ENCODE assay signal across 9 mouse cellular contexts in genomic region chr1:194641601-194642301, GRCm38 (mm10). TPM values are rescaled to one million over a fixed set of nuclear protein-coding genes. Genes with fewer than 3 reads are reported as not detected.
DNase-seq lines count a peak whose midpoint lies in the region; ATAC-seq and TF ChIP-seq lines count a peak whose summit lies in the region.
"Had no signal": no experiment of that assay in that cellular context is flagged by ENCODE, and none has a peak within 500 bp of the region (broad histone marks: within the 10 kb centered on the region; RNA-seq: fewer than 3 reads in every experiment).

No protein-coding gene starts in this region.

- peak overlapping the region; percentile 90 for H3K27ac ChIP-seq in kidney, adult 2 months (ENCODE audit: insufficient read depth, low read depth, low read length)
- no peak overlapping the region for H3K27ac ChIP-seq in kidney, embryonic 14.5 days (ENCODE audit: low read depth, low read length)
- H3K27ac ChIP-seq in embryonic facial prominence, embryonic 14.5 days (replicated peaks; ENCODE audit: low read depth, low read length): peak overlapping the region; percentile 18; the same call in 1 of the 2 replicates
- peak overlapping the region; percentile 61 for H3K27ac ChIP-seq in kidney, embryonic 16.5 days (ENCODE audit: low read length)
- H3K27ac ChIP-seq in forebrain, embryonic 11.5 days (ENCODE audit: low read depth, low read length): no peak overlapping the region

- H3K9me3 ChIP-seq in kidney, embryonic 14.5 days (ENCODE audit: control insufficient read depth, low read length): no peaks in the 10 kb centered on the region
- H3K9me3 ChIP-seq in embryonic facial prominence, embryonic 14.5 days (ENCODE audit: control insufficient read depth, low read length): no peaks in the 10 kb centered on the region
- H3K9me3 ChIP-seq in kidney, embryonic 16.5 days (ENCODE audit: low read length): no peaks in the 10 kb centered on the region
- no peaks in the 10 kb centered on the region for H3K9me3 ChIP-seq in forebrain, embryonic 11.5 days (ENCODE audit: control insufficient read depth, low read length)

- no peak for ATAC-seq in kidney, embryonic 14.5 days (ENCODE audit: low FRiP score, low TSS enrichment)
- ATAC-seq in embryonic facial prominence, embryonic 14.5 days (ENCODE audit: low read depth): no peak
- ATAC-seq in kidney, embryonic 16.5 days (ENCODE audit: low FRiP score, low TSS enrichment): peak; percentile 65; the same call in 1 of the 2 replicates
- ATAC-seq in forebrain, embryonic 11.5 days (replicated peaks; ENCODE audit: low FRiP score): no peak
- ATAC-seq: forebrain, postnatal 0 days had no signal

- H3K36me3 ChIP-seq in kidney, adult 2 months (ENCODE audit: control insufficient read depth, insufficient read depth, low read length): no peaks in the 10 kb centered on the region
- peaks cover 9% of the 10 kb centered on the region for H3K36me3 ChIP-seq in kidney, embryonic 14.5 days (ENCODE audit: control insufficient read depth, insufficient read depth, low read length)
- peaks cover 13% of the 10 kb centered on the region for H3K36me3 ChIP-seq in embryonic facial prominence, embryonic 14.5 days (ENCODE audit: control insufficient read depth, insufficient read depth, low read length)
- peaks cover 4% of the 10 kb centered on the region; the same call in 1 of the 2 replicates for H3K36me3 ChIP-seq in kidney, embryonic 16.5 days (ENCODE audit: insufficient read depth, low read length)
- no peaks in the 10 kb centered on the region; the same call in 1 of the 2 replicates for H3K36me3 ChIP-seq in forebrain, embryonic 11.5 days (ENCODE audit: control insufficient read depth, insufficient read depth, low read length)

- 25% methylated on average over 5 of the region's 5 CpGs for WGBS in kidney, adult 2 months
- 39% methylated on average over 5 of the region's 5 CpGs for WGBS in kidney, embryonic 14.5 days
- WGBS in embryonic facial prominence, embryonic 14.5 days: 42% methylated on average over 5 of the region's 5 CpGs
- WGBS in kidney, embryonic 16.5 days: 47% methylated on average over 5 of the region's 5 CpGs
- WGBS in forebrain, embryonic 11.5 days: 66% methylated on average over 5 of the region's 5 CpGs

- DNase-seq in kidney, adult 2 months: peak; percentile 81
- peak; percentile 76 for DNase-seq in brain, adult 2 months (ENCODE audit: low read depth, low spot score)
- DNase-seq in embryonic facial prominence, embryonic 14.5 days (ENCODE audit: low spot score): no peak
- DNase-seq in urinary bladder, postnatal 4 days (ENCODE audit: low spot score in 2 of 2): no peak
- no peak for DNase-seq in forebrain, embryonic 11.5 days (ENCODE audit: low spot score)
- DNase-seq: cerebellum, adult 11-12 months; forebrain, postnatal 0 days had no signal

- H3K27me3 ChIP-seq in kidney, adult 2 months (replicated peaks; ENCODE audit: control insufficient read depth, insufficient read depth, low read length): no peaks in the 10 kb centered on the region
- H3K27me3 ChIP-seq in kidney, embryonic 14.5 days (ENCODE audit: control insufficient read depth, insufficient read depth, low read length): no peaks in the 10 kb centered on the region
- no peaks in the 10 kb centered on the region for H3K27me3 ChIP-seq in embryonic facial prominence, embryonic 14.5 days (replicated peaks; ENCODE audit: control insufficient read depth, insufficient read depth, low read length)
- H3K27me3 ChIP-seq in kidney, embryonic 16.5 days (ENCODE audit: insufficient read depth, low read length): no peaks in the 10 kb centered on the region
- H3K27me3 ChIP-seq in forebrain, embryonic 11.5 days (ENCODE audit: control insufficient read depth, insufficient read depth, low read length): no peaks in the 10 kb centered on the region

- H3K4me2 ChIP-seq in kidney, embryonic 14.5 days (replicated peaks; ENCODE audit: low read depth, low read length): no peak overlapping the region
- no peak overlapping the region for H3K4me2 ChIP-seq in embryonic facial prominence, embryonic 14.5 days (ENCODE audit: low read depth, low read length)
- H3K4me2 ChIP-seq in kidney, embryonic 16.5 days (replicated peaks; ENCODE audit: low read depth, low read length): no peak overlapping the region
- H3K4me2 ChIP-seq in forebrain, embryonic 11.5 days (ENCODE audit: low read depth, low read length, severe bottlenecking): no peak overlapping the region

- TF ChIP-seq POLR2A in kidney, adult 2 months (IDR thresholded peaks at IDR 0.05; ENCODE audit: low read depth, low read length): no peak

- no peak overlapping the region for H3K4me3 ChIP-seq in kidney, adult 2 months (ENCODE audit: insufficient read depth, low read depth, low read length)
- no peak overlapping the region for H3K4me3 ChIP-seq in kidney, embryonic 14.5 days (ENCODE audit: low read length)
- H3K4me3 ChIP-seq in embryonic facial prominence, embryonic 14.5 days (ENCODE audit: low read depth, low read length): no peak overlapping the region
- H3K4me3 ChIP-seq in kidney, embryonic 16.5 days (ENCODE audit: low read length): no peak overlapping the region
- no peak overlapping the region for H3K4me3 ChIP-seq in forebrain, embryonic 11.5 days (ENCODE audit: low read depth, low read length)

- no peak overlapping the region for H3K9ac ChIP-seq in kidney, embryonic 14.5 days (ENCODE audit: low read depth, low read length)
- no peak overlapping the region for H3K9ac ChIP-seq in embryonic facial prominence, embryonic 14.5 days (ENCODE audit: low read depth, low read length)
- H3K9ac ChIP-seq in kidney, embryonic 16.5 days (replicated peaks; ENCODE audit: low read length): no peak overlapping the region
- H3K9ac ChIP-seq in forebrain, embryonic 11.5 days (ENCODE audit: low read length): no peak overlapping the region
- H3K9ac ChIP-seq: forebrain, postnatal 0 days had no signal

- peaks cover 24% of the 10 kb centered on the region for H3K4me1 ChIP-seq in kidney, adult 2 months (ENCODE audit: control insufficient read depth, insufficient read depth, low read length)
- peaks cover 14% of the 10 kb centered on the region; the same call in 1 of the 2 replicates for H3K4me1 ChIP-seq in kidney, embryonic 14.5 days (ENCODE audit: control insufficient read depth, insufficient read depth, low read length)
- peaks cover 11% of the 10 kb centered on the region for H3K4me1 ChIP-seq in embryonic facial prominence, embryonic 14.5 days (ENCODE audit: control insufficient read depth, insufficient read depth, low read length)
- H3K4me1 ChIP-seq in kidney, embryonic 16.5 days (ENCODE audit: insufficient read depth, low read length): peaks cover 9% of the 10 kb centered on the region
- no peaks in the 10 kb centered on the region; the same call in 1 of the 2 replicates for H3K4me1 ChIP-seq in forebrain, embryonic 11.5 days (replicated peaks; ENCODE audit: control insufficient read depth, insufficient read depth, low read length)

- TF ChIP-seq CTCF in kidney, adult 2 months (conservative IDR thresholded peaks at IDR 0.05; ENCODE audit: insufficient read depth, insufficient read length, low read depth, low read length): no peak

RNA-seq across cellular contexts. Expression of gene Plxna2, which starts 23.7 kb away (rescaled TPM):
- polyA plus RNA-seq in kidney, adult 2 months (2012; rRNA removed): 5.1 and 5.9 TPM in 2 replicates
- 4.4 and 7.4 TPM in 2 replicates for polyA plus RNA-seq in kidney, embryonic 14.5 days (2014; fragmentation: Nextera tagmentation; extraction: Ambion mirVana)
- polyA plus RNA-seq in embryonic facial prominence, embryonic 14.5 days (2014; fragmentation: Nextera tagmentation; extraction: Ambion mirVana): 12.8 and 14.8 TPM in 2 replicates
- 6.0 and 6.7 TPM in 2 replicates for polyA plus RNA-seq in kidney, embryonic 16.5 days (2015; fragmentation: Nextera tagmentation; extraction: Ambion mirVana)
- polyA plus RNA-seq in forebrain, embryonic 11.5 days (2014; fragmentation: Nextera tagmentation; extraction: Ambion mirVana): 19.0 and 22.5 TPM in 2 replicates

Comparison
In these comparisons a context has a peak if more than half of its experiments do, and no peak if none do; other contexts are left out.
1. H3K27ac ChIP-seq: peak in kidney, adult 2 months (single experiment), embryonic facial prominence, embryonic 14.5 days (single experiment) and kidney, embryonic 16.5 days (single experiment); none in kidney, embryonic 14.5 days (single experiment) and forebrain, embryonic 11.5 days (single experiment).
2. DNase-seq: peak in kidney, adult 2 months (single experiment) and brain, adult 2 months (single experiment); none in embryonic facial prominence, embryonic 14.5 days (single experiment), urinary bladder, postnatal 4 days (0 of 2) and forebrain, embryonic 11.5 days (single experiment).